17 mouse cellular contexts compared by ENCODE assay signal in genomic region chr5:128100331-128100730, GRCm38 (mm10).
"Had no signal": no experiment of that assay in that cellular context is flagged by ENCODE, and none has a peak within 500 bp of the region (broad histone marks: within the 10 kb centered on the region; RNA-seq: fewer than 3 reads in every experiment).

No protein-coding gene starts in this region.

- H3K27me3 ChIP-seq: limb, embryonic 13.5 days; liver, embryonic 13.5 days; stomach, embryonic 15.5 days had no signal

- DNase-seq: kidney, postnatal 25 days; layer of hippocampus, adult 9-11 months; liver; liver, embryonic 13.5 days; lung, adult 2 months; lung, postnatal 14 days; lung, postnatal 4 days; midbrain, embryonic 14.5 days; right cerebral cortex, postnatal 25 days; spleen, adult 18-20 months; thymus, postnatal 25 days had no signal

- H3K27ac ChIP-seq: kidney, postnatal 0 days; layer of hippocampus, adult 2 months; limb, embryonic 10.5 days; limb, embryonic 13.5 days; liver, embryonic 13.5 days; stomach, embryonic 15.5 days had no signal

- H3K4me1 ChIP-seq: limb, embryonic 13.5 days; liver, embryonic 13.5 days; stomach, embryonic 15.5 days had no signal

- H3K4me3 ChIP-seq: layer of hippocampus, adult 2 months; limb, embryonic 10.5 days; limb, embryonic 13.5 days; liver, embryonic 13.5 days; stomach, embryonic 15.5 days had no signal

- H3K36me3 ChIP-seq: limb, embryonic 10.5 days; limb, embryonic 13.5 days; liver, embryonic 13.5 days; stomach, embryonic 15.5 days had no signal

- H3K4me2 ChIP-seq: limb, embryonic 13.5 days; liver, embryonic 13.5 days; midbrain, embryonic 11.5 days; stomach, embryonic 15.5 days had no signal

- H3K9me3 ChIP-seq: stomach, embryonic 15.5 days had no signal

- H3K9ac ChIP-seq: limb, embryonic 13.5 days; liver, embryonic 13.5 days; stomach, embryonic 15.5 days had no signal
